Mouse (Mus musculus): ENCODE measurements around the gene Ppp4r1. TPM values are rescaled to one million over a fixed set of nuclear protein-coding genes. Genes with fewer than 3 reads are reported as not detected.

Ppp4r1 gene
- total and polyA plus RNA-seq, 2 experiments from 2014 or later = 24.9 to 48.6 TPM

DNA sequence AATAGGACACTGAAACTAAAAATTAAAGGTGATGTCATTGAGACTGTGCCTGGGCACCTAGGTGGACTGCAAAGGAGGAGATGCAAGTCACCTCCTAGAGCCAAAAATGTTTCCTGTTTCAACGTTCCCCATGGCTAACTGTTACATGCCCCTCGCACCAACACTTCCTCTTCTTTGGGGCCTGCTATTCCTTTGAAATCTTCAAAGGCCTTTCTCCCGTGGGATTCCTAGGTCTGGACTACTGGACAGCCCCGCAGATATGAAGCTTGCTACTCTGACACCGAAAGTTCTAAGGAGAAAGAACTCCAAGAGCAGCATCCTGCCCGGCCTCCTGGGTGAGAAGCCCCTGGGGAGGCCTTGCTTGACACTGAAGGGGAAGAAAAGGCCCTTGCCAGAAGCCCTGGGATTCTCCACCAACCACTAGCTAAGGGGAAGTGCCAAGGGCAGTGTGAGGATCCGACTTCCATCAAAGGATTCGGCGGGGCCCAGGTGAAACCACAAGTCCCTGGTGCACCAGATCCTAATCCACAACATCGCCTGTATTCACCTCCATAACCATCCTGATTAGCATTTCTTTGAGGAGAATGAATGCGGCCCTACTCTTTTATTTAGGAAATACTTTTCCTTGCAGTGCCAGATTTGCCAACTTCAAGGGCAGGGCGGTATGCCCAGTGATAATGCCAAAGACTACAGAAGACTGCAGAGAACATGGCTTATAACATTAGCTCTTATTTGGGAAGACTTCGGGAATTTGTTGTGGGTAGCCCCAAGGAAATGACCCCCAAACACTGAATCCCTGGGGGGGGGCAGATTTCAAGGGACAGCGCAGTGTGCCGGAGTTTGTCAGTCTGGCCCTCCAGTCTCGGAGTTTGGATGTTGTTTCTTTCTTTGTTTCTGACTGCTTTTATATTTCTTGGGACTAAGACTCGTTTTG lies 11.1 kb upstream of the Ppp4r1 start:
- DNase-seq (ENCODE audit: low spot score) (peak; percentile 18), ATAC-seq (no peak)
- no peak for TF ChIP-seq CTCF (IDR thresholded peaks at IDR 0.05; ENCODE audit: low read depth)
- Histone ChIP-seq H3K4me3 (ENCODE audit: low read length) (peak overlapping the region; percentile 71), H3K9ac (replicated peaks; ENCODE audit: low read length) (peak overlapping the region; percentile 81), H3K36me3 (ENCODE audit: insufficient read depth, low read length) (no peaks in the 10 kb centered on the region), H3K27ac (peak overlapping the region; percentile 72; the same call in 1 of the 2 replicates), H3K4me2 (ENCODE audit: low read depth, low read length) (peak overlapping the region; percentile 82), H3K9me3 (ENCODE audit: low read length) (no peaks in the 10 kb centered on the region), H3K27me3 (ENCODE audit: insufficient read depth, low read length) (no peaks in the 10 kb centered on the region), H3K4me1 (ENCODE audit: insufficient read depth, low read length) (peaks cover 38% of the 10 kb centered on the region)
- 18% methylated on average over 17 of the region's 17 CpGs for WGBS

DNA sequence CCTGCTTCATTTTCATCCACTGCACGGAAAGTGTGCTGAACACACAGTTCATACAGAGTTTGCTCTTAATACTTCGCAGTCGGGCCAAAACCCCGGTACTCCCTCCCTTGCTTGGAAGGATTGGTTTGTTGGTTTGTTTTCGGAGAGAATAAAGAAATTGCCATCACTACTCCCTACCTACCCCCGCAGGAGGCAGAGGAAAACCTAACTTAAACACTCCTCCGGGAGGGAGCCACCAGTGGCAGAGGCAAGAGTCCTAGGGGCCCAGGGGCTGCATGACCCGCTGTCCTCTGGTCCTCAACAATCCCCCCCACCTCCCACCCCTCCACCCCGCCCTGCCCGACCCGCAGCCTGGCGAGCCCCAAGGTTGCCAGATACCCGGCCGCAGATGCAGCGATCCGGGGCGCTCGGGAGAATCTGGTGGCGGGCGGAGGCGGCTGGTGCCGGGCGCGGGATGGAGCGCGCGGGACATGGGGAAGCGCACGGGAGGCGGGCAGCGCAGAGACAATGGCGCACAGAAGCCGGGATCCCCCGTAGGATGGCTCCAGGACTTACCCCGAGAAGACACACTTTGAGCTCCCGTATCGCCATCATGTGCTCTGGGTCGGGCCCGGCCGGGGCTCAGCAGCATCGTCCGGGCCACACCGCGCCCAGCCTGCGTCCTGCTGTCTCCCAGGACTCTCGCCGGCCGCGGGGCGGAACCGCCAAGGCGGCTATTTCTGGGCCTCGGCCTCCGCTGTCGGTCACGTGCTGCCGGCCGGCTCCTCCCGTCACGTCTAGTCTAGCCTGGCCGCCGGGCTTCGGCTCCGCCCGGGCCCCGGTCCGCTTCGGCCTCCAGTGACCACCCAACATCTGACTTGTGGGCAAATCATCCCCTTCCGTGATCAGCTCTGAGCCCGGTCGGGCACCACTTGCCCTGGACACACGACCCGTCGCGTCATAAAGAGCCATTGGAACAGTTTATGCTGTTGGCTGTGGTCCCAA lies 10.1 kb upstream of the Ppp4r1 start, which contains the start of gene Rab31:
TSS of gene Rab31 (minus strand) at position 802 of the 984 bp plus-strand sequence.
- WGBS = under 1% methylated on average over 70 of the region's 75 CpGs
- peak; percentile 87 for ATAC-seq
- peak; percentile 78 for DNase-seq (ENCODE audit: low spot score)
- no peaks in the 10 kb centered on the region for H3K36me3 ChIP-seq (ENCODE audit: insufficient read depth, low read length)
- H3K27me3 ChIP-seq (ENCODE audit: insufficient read depth, low read length) = no peaks in the 10 kb centered on the region
- peak within 1 kb of the TSS; percentile 82 for H3K4me2 ChIP-seq (ENCODE audit: low read depth, low read length)
- peak within 1 kb of the TSS; percentile 71 for H3K4me3 ChIP-seq (ENCODE audit: low read length)
- peak within 1 kb of the TSS; percentile 72 for H3K27ac ChIP-seq
- no peaks in the 10 kb centered on the region for H3K9me3 ChIP-seq (ENCODE audit: low read length)
- peak within 1 kb of the TSS; percentile 81 for H3K9ac ChIP-seq (replicated peaks; ENCODE audit: low read length)
- TF ChIP-seq CTCF (IDR thresholded peaks at IDR 0.05; ENCODE audit: low read depth) = no peak
- peaks cover 38% of the 10 kb centered on the region for H3K4me1 ChIP-seq (ENCODE audit: insufficient read depth, low read length)

DNA sequence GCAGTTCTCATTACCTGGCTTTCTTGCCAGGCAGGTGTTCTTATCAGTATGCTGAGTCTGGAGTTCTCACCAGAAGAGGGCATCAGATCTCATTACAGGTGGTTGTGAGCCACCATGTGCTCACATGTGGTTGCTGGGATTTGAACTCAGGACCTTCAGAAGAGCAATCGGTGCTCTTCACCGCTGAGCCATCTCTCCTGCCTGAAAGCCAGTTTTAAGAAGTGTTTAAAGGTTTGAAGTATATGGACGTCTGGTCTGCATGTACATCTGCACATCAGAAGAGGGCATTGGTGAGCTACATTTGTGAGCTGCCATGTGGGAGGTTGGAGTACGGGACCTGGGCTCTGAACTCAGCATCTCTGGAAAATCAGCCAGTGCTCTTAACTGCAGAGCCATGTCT lies 8.8 kb upstream of the Ppp4r1 start:
- no peaks in the 10 kb centered on the region for H3K9me3 ChIP-seq (ENCODE audit: low read length)
- no peak overlapping the region for H3K27ac ChIP-seq
- no peaks in the 10 kb centered on the region for H3K36me3 ChIP-seq (ENCODE audit: insufficient read depth, low read length)
- H3K27me3 ChIP-seq (ENCODE audit: insufficient read depth, low read length) = no peaks in the 10 kb centered on the region
- no peak overlapping the region for H3K9ac ChIP-seq (replicated peaks; ENCODE audit: low read length)
- no peak overlapping the region for H3K4me2 ChIP-seq (ENCODE audit: low read depth, low read length)
- TF ChIP-seq CTCF (IDR thresholded peaks at IDR 0.05; ENCODE audit: low read depth) = peak; percentile 43
- DNase-seq (ENCODE audit: low spot score) (peak; percentile 17), ATAC-seq (no peak)
- no peak overlapping the region for H3K4me3 ChIP-seq (ENCODE audit: low read length)
- 59% methylated on average over 4 of the region's 4 CpGs for WGBS
- peaks cover 29% of the 10 kb centered on the region for H3K4me1 ChIP-seq (ENCODE audit: insufficient read depth, low read length)

DNA sequence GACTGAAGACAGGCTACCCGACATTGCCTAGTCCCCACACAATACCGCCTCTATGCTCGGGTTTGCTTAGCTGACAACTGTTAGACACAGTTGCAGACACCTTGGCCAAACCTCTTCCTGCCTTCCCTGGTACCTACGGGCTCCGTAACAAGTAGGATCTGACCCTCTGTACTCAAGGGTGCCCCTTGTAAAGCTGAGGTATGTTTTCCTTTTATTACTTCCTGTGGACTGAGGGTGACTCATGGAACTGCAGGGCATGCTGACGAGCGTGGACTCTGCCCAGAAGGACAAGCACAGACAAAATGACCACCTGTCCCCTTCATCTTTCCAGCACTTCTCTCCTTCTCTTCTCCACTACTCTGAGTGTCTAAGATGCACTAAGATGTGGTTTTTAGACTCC lies 7.9 kb upstream of the Ppp4r1 start:
- H3K9ac ChIP-seq (replicated peaks; ENCODE audit: low read length) = no peak overlapping the region
- H3K9me3 ChIP-seq (ENCODE audit: low read length) = no peaks in the 10 kb centered on the region
- 75% methylated on average over 7 of the region's 7 CpGs for WGBS
- H3K4me2 ChIP-seq (ENCODE audit: low read depth, low read length) = no peak overlapping the region
- H3K4me1 ChIP-seq (ENCODE audit: insufficient read depth, low read length) = peaks cover 21% of the 10 kb centered on the region
- DNase-seq (ENCODE audit: low spot score) = no peak
- TF ChIP-seq CTCF (IDR thresholded peaks at IDR 0.05; ENCODE audit: low read depth) = no peak
- no peak for ATAC-seq
- H3K36me3 ChIP-seq (ENCODE audit: insufficient read depth, low read length) = no peaks in the 10 kb centered on the region
- H3K4me3 ChIP-seq (ENCODE audit: low read length) = no peak overlapping the region
- H3K27ac ChIP-seq = no peak overlapping the region
- no peaks in the 10 kb centered on the region for H3K27me3 ChIP-seq (ENCODE audit: insufficient read depth, low read length)

DNA sequence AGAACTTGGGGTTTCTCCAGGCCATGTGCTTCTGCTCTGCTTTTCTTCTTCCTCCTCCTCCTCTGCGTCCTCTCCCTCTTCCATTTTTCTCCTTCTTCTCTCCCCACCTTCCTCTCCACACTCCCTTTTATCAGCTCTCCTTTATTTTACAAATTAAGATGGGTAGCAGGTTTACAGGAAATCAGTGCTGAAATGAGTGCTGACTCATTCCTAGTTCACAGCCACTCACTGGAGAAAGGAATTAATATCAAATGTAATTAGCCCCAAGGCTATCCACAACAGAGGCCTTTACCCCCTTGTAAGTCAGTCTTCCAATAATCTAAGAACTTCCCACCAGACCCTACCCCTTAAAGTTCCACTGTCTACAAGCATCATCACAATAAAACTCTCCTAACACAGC lies 6.1 kb upstream of the Ppp4r1 start:
- Histone ChIP-seq H3K4me1 (ENCODE audit: insufficient read depth, low read length) (peaks cover 11% of the 10 kb centered on the region; the same call in 1 of the 2 replicates), H3K27me3 (ENCODE audit: insufficient read depth, low read length) (no peaks in the 10 kb centered on the region), H3K4me3 (ENCODE audit: low read length) (no peak overlapping the region), H3K9me3 (ENCODE audit: low read length) (no peaks in the 10 kb centered on the region), H3K27ac (no peak overlapping the region), H3K9ac (replicated peaks; ENCODE audit: low read length) (no peak overlapping the region), H3K36me3 (ENCODE audit: insufficient read depth, low read length) (no peaks in the 10 kb centered on the region), H3K4me2 (ENCODE audit: low read depth, low read length) (no peak overlapping the region)
- no peak for DNase-seq (ENCODE audit: low spot score)
- WGBS = 80% methylated on average over 1 of the region's 1 CpGs
- no peak for TF ChIP-seq CTCF (IDR thresholded peaks at IDR 0.05; ENCODE audit: low read depth)
- no peak for ATAC-seq

DNA sequence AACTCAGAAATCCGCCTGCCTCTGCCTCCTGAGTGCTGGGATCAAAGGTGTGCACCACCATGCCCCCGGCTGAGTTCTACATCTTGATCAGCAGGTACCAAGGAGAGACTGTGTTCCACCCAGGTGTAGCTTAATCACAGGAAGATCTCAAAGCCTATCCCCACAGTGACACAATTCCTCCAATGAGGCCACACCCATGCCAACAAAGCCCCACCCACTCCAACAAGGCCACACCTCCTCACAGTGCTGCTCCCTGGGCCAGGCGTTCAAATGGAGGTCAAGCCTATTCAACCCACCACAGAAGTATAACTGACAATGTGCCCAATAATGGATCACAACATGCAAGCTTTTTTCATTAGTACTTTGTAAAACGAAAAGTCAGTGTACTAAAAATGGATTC lies 4.9 kb upstream of the Ppp4r1 start:
- WGBS = 87% methylated on average over 4 of the region's 4 CpGs
- no peak for ATAC-seq
- no peak for TF ChIP-seq CTCF (IDR thresholded peaks at IDR 0.05; ENCODE audit: low read depth)

More for the DNA sequence above, 4.9 kb upstream of the Ppp4r1 start:
- no peaks in the 10 kb centered on the region for H3K36me3 ChIP-seq (ENCODE audit: insufficient read depth, low read length)
- no peak overlapping the region for H3K4me3 ChIP-seq (ENCODE audit: low read length)
- H3K27ac ChIP-seq = no peak overlapping the region
- DNase-seq (ENCODE audit: low spot score) = no peak
- peaks cover 7% of the 10 kb centered on the region; the same call in 1 of the 2 replicates for H3K4me1 ChIP-seq (ENCODE audit: insufficient read depth, low read length)
- no peaks in the 10 kb centered on the region for H3K27me3 ChIP-seq (ENCODE audit: insufficient read depth, low read length)
- no peak overlapping the region for H3K4me2 ChIP-seq (ENCODE audit: low read depth, low read length)
- no peak overlapping the region for H3K9ac ChIP-seq (replicated peaks; ENCODE audit: low read length)
- no peaks in the 10 kb centered on the region for H3K9me3 ChIP-seq (ENCODE audit: low read length)

Measured in hindbrain, postnatal 0 days (tissue).